Mouse (Mus musculus) erythroblast, adult 5-6 weeks (primary cell): ENCODE results near the gene Kansl1l. TPM values are rescaled to one million over a fixed set of nuclear protein-coding genes. Genes with fewer than 3 reads are reported as not detected.
"Not testable (repeated sequence)": the region's sequence is repeated elsewhere in the genome, so short reads cannot be mapped to it uniquely, and the experiment has no call there.

Experiments
- ATAC-seq: replicated peaks from 2 replicates; pipeline ENCODE4 v1.8.0; 2016; ENCODE audit warnings: moderate number of reproducible peaks, mild to moderate bottlenecking, moderate TSS enrichment, inconsistent platforms; ENCODE audit not compliant: poor library complexity, low FRiP score, severe bottlenecking
- total RNA-seq, 2 experiments: library from RNA; stranded (forward) in 1 of 2; stranded (reverse) in 1 of 2; fragments of 150-400 nt in 1 of 2; fragments of 200-764, 138-1000 nt in 1 of 2; gene quantifications; 2 replicates each; pipeline versions ENCODE4 v1.2.3 to v1.2.4; 2015 to 2017; ENCODE audit warnings: low replicate concordance in 2 of 2

Gene Kansl1l
- total RNA-seq, 2 experiments from 2014 or later, result 6.0 to 14.6 TPM

GRCm38 (mm10) chr1:66702623-66703345, 114.6 kb downstream of the Kansl1l start:
- ATAC-seq, result no peak

GRCm38 (mm10) chr1:66701576-66701940, 115.8 kb downstream of the Kansl1l start:
- ATAC-seq, result no peak

- ATAC-seq, result peak; percentile 99
Measured at GRCm38 (mm10) chr1:66700693-66701575, 116.4 kb downstream of the Kansl1l start, which contains the start of gene Rpe. TSS of gene Rpe (plus strand) at chr1:66700831.

GRCm38 (mm10) chr1:66700149-66700692, 117.1 kb downstream of the Kansl1l start:
- no peak; the same call in 1 of the 2 replicates for ATAC-seq

GRCm38 (mm10) chr1:66699630-66700029, 117.7 kb downstream of the Kansl1l start:
- ATAC-seq, result not testable (repeated sequence)

- ATAC-seq, result no peak
Measured at GRCm38 (mm10) chr1:66695296-66695695, 122.1 kb downstream of the Kansl1l start.

- ATAC-seq, result no peak
Measured at GRCm38 (mm10) chr1:66694266-66694665, 123.1 kb downstream of the Kansl1l start.

GRCm38 (mm10) chr1:66692780-66693392, 124.5 kb downstream of the Kansl1l start:
- ATAC-seq, result no peak

- ATAC-seq, result no peak
Measured at GRCm38 (mm10) chr1:66692308-66692707, 125.1 kb downstream of the Kansl1l start.

GRCm38 (mm10) chr1:66691772-66692171, 125.6 kb downstream of the Kansl1l start:
- no peak for ATAC-seq

GRCm38 (mm10) chr1:66682974-66683373, 134.4 kb downstream of the Kansl1l start:
- no peak for ATAC-seq

GRCm38 (mm10) chr1:66678662-66679061, 138.7 kb downstream of the Kansl1l start:
- no peak for ATAC-seq

- no peak for ATAC-seq
Measured at GRCm38 (mm10) chr1:66677928-66678327, 139.4 kb downstream of the Kansl1l start.

GRCm38 (mm10) chr1:66672812-66673211, 144.6 kb downstream of the Kansl1l start:
- ATAC-seq, result no peak

- ATAC-seq, result no peak
Measured at GRCm38 (mm10) chr1:66671475-66671874, 145.9 kb downstream of the Kansl1l start.

Other genes with a start within 250 kb of the Kansl1l start
- 20.1 and 24.2 TPM in 2 replicates for gene Rpe, start 116.7 kb downstream of the Kansl1l start, total RNA-seq (2015; ENCODE audit: low replicate concordance)
- 21.6 and 30.9 TPM in 2 replicates for gene Rpe, start 116.7 kb downstream of the Kansl1l start, total RNA-seq (2017; ENCODE audit: low replicate concordance)
- gene Acadl, start 45.7 kb upstream of the Kansl1l start, total RNA-seq (2015; ENCODE audit: low replicate concordance), result 33.6 and 43.2 TPM in 2 replicates
- 21.0 and 25.0 TPM in 2 replicates for gene Acadl, start 45.7 kb upstream of the Kansl1l start, total RNA-seq (2017; ENCODE audit: low replicate concordance)
- gene Myl1, start 127.8 kb upstream of the Kansl1l start, total RNA-seq (2015; ENCODE audit: low replicate concordance), result not detected in 2 replicates
- not detected in 2 replicates for gene Myl1, start 127.8 kb upstream of the Kansl1l start, total RNA-seq (2017; ENCODE audit: low replicate concordance)
- 1.3 and 2.3 TPM in 2 replicates for gene Lancl1, start 221.3 kb upstream of the Kansl1l start, total RNA-seq (2015; ENCODE audit: low replicate concordance)
- 4.5 and 19.9 TPM in 2 replicates for gene Lancl1, start 221.3 kb upstream of the Kansl1l start, total RNA-seq (2017; ENCODE audit: low replicate concordance)